Mouse (Mus musculus) thymus, postnatal 14 days (tissue): ENCODE results near the gene Col24a1.

Source experiments
- DNase-seq: peaks from one replicate; pipeline ENCODE4 v3.0.0; 2021

The Col24a1 gene

GRCm38 (mm10) chr3:145463731-145464130, 171.5 kb downstream of the Col24a1 start:
- DNase-seq, result no peak

GRCm38 (mm10) chr3:145471094-145471493, 178.8 kb downstream of the Col24a1 start:
- no peak for DNase-seq

- DNase-seq, result no peak
Measured at GRCm38 (mm10) chr3:145474163-145474562, 181.9 kb downstream of the Col24a1 start.

- no peak for DNase-seq
Measured at GRCm38 (mm10) chr3:145476634-145477033, 184.4 kb downstream of the Col24a1 start.

GRCm38 (mm10) chr3:145477074-145477473, 184.8 kb downstream of the Col24a1 start:
- no peak for DNase-seq

- DNase-seq, result no peak
Measured at GRCm38 (mm10) chr3:145478446-145478845, 186.2 kb downstream of the Col24a1 start.

- no peak for DNase-seq
Measured at GRCm38 (mm10) chr3:145490279-145490678, 198.0 kb downstream of the Col24a1 start.

- no peak for DNase-seq
Measured at GRCm38 (mm10) chr3:145491326-145491725, 199.1 kb downstream of the Col24a1 start.

GRCm38 (mm10) chr3:145498127-145498526, 205.9 kb downstream of the Col24a1 start:
- no peak for DNase-seq

- no peak for DNase-seq
Measured at GRCm38 (mm10) chr3:145498893-145499292, 206.6 kb downstream of the Col24a1 start.

- DNase-seq, result no peak
Measured at GRCm38 (mm10) chr3:145504830-145505229, 212.6 kb downstream of the Col24a1 start.

GRCm38 (mm10) chr3:145508550-145508949, 216.3 kb downstream of the Col24a1 start:
- no peak for DNase-seq

- DNase-seq, result no peak
Measured at GRCm38 (mm10) chr3:145514197-145514596, 221.9 kb downstream of the Col24a1 start.

GRCm38 (mm10) chr3:145521528-145522080, 229.3 kb downstream of the Col24a1 start:
- no peak for DNase-seq

GRCm38 (mm10) chr3:145522311-145522710, 230.0 kb downstream of the Col24a1 start:
- no peak for DNase-seq

- DNase-seq, result no peak
Measured at GRCm38 (mm10) chr3:145525266-145525665, 233.0 kb downstream of the Col24a1 start.

- DNase-seq, result peak; percentile 3
Measured at GRCm38 (mm10) chr3:145537870-145538269, 245.6 kb downstream of the Col24a1 start.

GRCm38 (mm10) chr3:145548441-145549415, 256.5 kb downstream of the Col24a1 start:
- no peak for DNase-seq

GRCm38 (mm10) chr3:145550216-145550615, 257.9 kb downstream of the Col24a1 start:
- DNase-seq, result no peak

- DNase-seq, result no peak
Measured at GRCm38 (mm10) chr3:145554388-145554787, 262.1 kb downstream of the Col24a1 start.

- no peak for DNase-seq
Measured at GRCm38 (mm10) chr3:145556206-145556605, 263.9 kb downstream of the Col24a1 start.

GRCm38 (mm10) chr3:145559675-145560074, 267.4 kb downstream of the Col24a1 start:
- no peak for DNase-seq

- no peak for DNase-seq
Measured at GRCm38 (mm10) chr3:145560117-145560516, 267.8 kb downstream of the Col24a1 start.

GRCm38 (mm10) chr3:145574468-145574867, 282.2 kb downstream of the Col24a1 start:
- DNase-seq, result no peak
